Mouse (Mus musculus): ENCODE data around the gene Nras. TPM values are rescaled to one million over a fixed set of nuclear protein-coding genes. Genes with fewer than 3 reads are reported as not detected.
A peak's percentile ranks its signal among the peaks of the same experiment; 100 is the strongest.

Nras gene
- polyA plus RNA-seq, 2 experiments, result 67.8 to 99.2 TPM

DNA sequence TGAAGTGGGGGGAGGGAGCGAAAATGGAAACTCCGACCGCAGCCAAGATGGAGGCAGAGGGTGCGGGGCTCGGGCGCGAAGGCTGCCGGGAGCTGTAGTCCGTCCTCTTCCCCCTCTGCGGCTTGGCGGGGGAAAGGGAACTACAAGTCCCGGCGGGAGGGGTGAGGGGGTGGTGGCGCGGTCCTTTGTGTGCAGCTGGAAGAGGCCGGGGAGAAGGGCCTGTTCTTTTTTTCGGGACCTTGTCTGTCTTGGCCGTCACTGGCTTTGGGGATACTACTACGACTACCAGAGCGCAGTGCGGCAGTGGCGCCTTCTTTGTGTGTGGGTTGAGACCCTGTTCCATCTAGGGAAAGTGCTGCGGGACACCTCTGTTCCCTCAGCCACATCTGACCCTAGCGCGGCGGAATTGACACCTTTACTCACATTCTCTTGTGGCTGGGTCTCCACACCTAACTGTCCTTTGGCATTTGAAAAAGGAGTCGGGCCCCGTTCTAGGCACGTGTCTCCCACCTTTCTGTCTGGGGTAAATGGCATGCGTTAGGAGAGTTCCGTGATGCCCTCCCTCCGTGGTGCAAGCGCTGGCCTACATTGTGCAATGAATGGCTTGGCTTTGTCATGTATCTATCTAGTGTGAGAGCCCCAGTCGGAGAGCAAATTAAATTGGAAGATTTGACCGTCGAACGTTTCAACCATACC, 37.0 kb upstream of the Nras start:
- WGBS, result under 1% methylated on average over 27 of the region's 37 CpGs
- Histone ChIP-seq H3K4me2 (replicated peaks; ENCODE audit: low read depth, low read length, severe bottlenecking) (peak overlapping the region; percentile 74), H3K4me3 (replicated peaks; ENCODE audit: low read length) (peak overlapping the region; percentile 83), H3K4me1 (ENCODE audit: control insufficient read depth, insufficient read depth, low read length) (peaks cover 9% of the 10 kb centered on the region), H3K9ac (ENCODE audit: low read depth, low read length, severe bottlenecking) (peak overlapping the region; percentile 99), H3K27me3 (ENCODE audit: control insufficient read depth, insufficient read depth, low read length) (no peaks in the 10 kb centered on the region), H3K9me3 (ENCODE audit: control insufficient read depth, low read length) (no peaks in the 10 kb centered on the region), H3K27ac (replicated peaks; ENCODE audit: low read depth, low read length) (peak overlapping the region; percentile 97), H3K36me3 (ENCODE audit: control insufficient read depth, insufficient read depth, low read length) (peaks cover 3% of the 10 kb centered on the region; the same call in 1 of the 2 replicates)
- TF ChIP-seq POLR2A (IDR thresholded peaks at IDR 0.05; ENCODE audit: borderline replicate concordance, extremely low read depth, insufficient read depth, insufficient read length), result no peak
- ATAC-seq (ENCODE audit: low FRiP score, low read depth) (peak; percentile 93), DNase-seq (ENCODE audit: low spot score) (peak; percentile 94)

DNA sequence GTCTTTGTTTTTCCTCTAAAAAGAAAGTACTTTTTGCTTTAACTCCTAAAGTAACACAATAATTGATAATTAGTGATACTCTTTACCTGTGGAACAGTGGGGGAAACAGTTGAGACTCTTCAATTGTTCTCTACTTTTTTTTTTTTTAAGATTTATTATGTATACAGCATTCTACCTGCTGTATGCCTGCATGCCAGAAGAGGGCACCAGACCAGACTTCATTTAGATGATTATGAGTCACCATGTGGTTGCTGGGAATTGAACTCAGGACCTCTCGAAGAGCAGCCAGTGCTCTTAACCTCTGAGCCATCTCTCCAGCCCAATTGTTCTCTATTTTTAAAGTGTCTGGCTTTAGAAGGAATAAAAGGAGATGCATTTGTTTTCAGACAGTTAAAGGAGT, 31.9 kb upstream of the Nras start:
- H3K4me2 ChIP-seq (replicated peaks; ENCODE audit: low read depth, low read length, severe bottlenecking), result no peak overlapping the region
- no peaks in the 10 kb centered on the region for H3K9me3 ChIP-seq (ENCODE audit: control insufficient read depth, low read length)
- H3K36me3 ChIP-seq (ENCODE audit: control insufficient read depth, insufficient read depth, low read length), result peaks cover 37% of the 10 kb centered on the region
- ATAC-seq (ENCODE audit: low FRiP score, low read depth), result no peak
- H3K4me3 ChIP-seq (replicated peaks; ENCODE audit: low read length), result no peak overlapping the region
- H3K9ac ChIP-seq (ENCODE audit: low read depth, low read length, severe bottlenecking), result no peak overlapping the region
- H3K27ac ChIP-seq (replicated peaks; ENCODE audit: low read depth, low read length), result no peak overlapping the region
- no peak for TF ChIP-seq POLR2A (IDR thresholded peaks at IDR 0.05; ENCODE audit: borderline replicate concordance, extremely low read depth, insufficient read depth, insufficient read length)
- H3K27me3 ChIP-seq (ENCODE audit: control insufficient read depth, insufficient read depth, low read length), result no peaks in the 10 kb centered on the region
- no peak for DNase-seq (ENCODE audit: low spot score)
- WGBS, result 98% methylated on average over 1 of the region's 1 CpGs
- peaks cover 9% of the 10 kb centered on the region for H3K4me1 ChIP-seq (ENCODE audit: control insufficient read depth, insufficient read depth, low read length)

DNA sequence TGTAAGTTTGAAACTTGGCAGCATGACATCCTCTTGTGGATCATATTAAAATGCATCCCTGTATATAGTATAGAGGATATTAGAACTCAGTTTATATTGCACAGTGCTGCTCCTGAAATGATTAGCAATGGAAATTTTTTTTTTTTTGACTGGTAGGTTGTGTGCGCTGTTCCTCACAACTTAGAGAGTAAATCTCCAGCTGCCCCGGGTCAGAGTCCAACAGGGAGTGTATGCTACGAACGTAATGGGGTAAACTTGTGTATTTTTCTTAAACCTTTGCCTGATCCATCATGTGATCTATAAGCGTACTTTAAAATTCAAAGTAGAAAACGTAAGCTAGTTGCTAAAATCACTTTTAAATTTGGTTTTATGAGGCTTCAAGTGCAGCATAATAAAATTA, 17.8 kb upstream of the Nras start:
- H3K36me3 ChIP-seq (ENCODE audit: control insufficient read depth, insufficient read depth, low read length), result peaks cover 74% of the 10 kb centered on the region
- TF ChIP-seq POLR2A (IDR thresholded peaks at IDR 0.05; ENCODE audit: borderline replicate concordance, extremely low read depth, insufficient read depth, insufficient read length), result no peak

DNA sequence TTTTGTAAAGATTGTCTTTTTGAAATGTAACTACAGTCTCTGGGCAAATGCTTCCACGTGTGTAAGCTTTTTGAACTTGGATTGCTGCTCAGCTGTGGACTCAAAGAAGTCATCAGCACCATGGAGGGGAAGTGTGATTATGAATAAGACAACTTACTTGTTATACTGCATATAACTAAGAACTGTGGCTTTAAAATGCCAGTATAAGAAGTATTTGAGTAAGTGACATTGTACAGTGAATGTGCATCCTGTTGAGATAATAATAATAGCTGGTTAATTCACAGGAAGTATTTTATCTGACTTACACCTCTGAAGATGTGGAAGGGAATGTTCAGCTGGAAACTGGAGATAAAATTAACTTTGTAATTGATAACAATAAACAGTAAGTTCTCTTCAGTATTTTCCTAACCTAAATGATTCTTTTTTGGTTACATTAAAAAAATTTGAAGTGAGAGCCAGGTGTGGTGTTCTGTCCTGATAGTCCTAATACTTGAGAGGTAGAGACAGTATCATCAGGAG, 17.2 kb upstream of the Nras start:
- Histone ChIP-seq H3K4me2 (replicated peaks; ENCODE audit: low read depth, low read length, severe bottlenecking) (no peak overlapping the region), H3K4me3 (replicated peaks; ENCODE audit: low read length) (no peak overlapping the region), H3K36me3 (ENCODE audit: control insufficient read depth, insufficient read depth, low read length) (peaks cover 79% of the 10 kb centered on the region), H3K9me3 (ENCODE audit: control insufficient read depth, low read length) (no peaks in the 10 kb centered on the region), H3K9ac (ENCODE audit: low read depth, low read length, severe bottlenecking) (no peak overlapping the region), H3K27me3 (ENCODE audit: control insufficient read depth, insufficient read depth, low read length) (no peaks in the 10 kb centered on the region), H3K27ac (replicated peaks; ENCODE audit: low read depth, low read length) (no peak overlapping the region), H3K4me1 (ENCODE audit: control insufficient read depth, insufficient read depth, low read length) (no peaks in the 10 kb centered on the region)
- TF ChIP-seq POLR2A (IDR thresholded peaks at IDR 0.05; ENCODE audit: borderline replicate concordance, extremely low read depth, insufficient read depth, insufficient read length), result no peak
- 83% methylated on average over 1 of the region's 1 CpGs for WGBS
- ATAC-seq (ENCODE audit: low FRiP score, low read depth) (no peak), DNase-seq (ENCODE audit: low spot score) (no peak)

More for the DNA sequence above, 17.8 kb upstream of the Nras start:
- Histone ChIP-seq H3K4me2 (replicated peaks; ENCODE audit: low read depth, low read length, severe bottlenecking) (no peak overlapping the region), H3K4me3 (replicated peaks; ENCODE audit: low read length) (no peak overlapping the region), H3K4me1 (ENCODE audit: control insufficient read depth, insufficient read depth, low read length) (no peaks in the 10 kb centered on the region), H3K27ac (replicated peaks; ENCODE audit: low read depth, low read length) (no peak overlapping the region), H3K27me3 (ENCODE audit: control insufficient read depth, insufficient read depth, low read length) (no peaks in the 10 kb centered on the region), H3K9ac (ENCODE audit: low read depth, low read length, severe bottlenecking) (no peak overlapping the region), H3K9me3 (ENCODE audit: control insufficient read depth, low read length) (no peaks in the 10 kb centered on the region)
- no peak for DNase-seq (ENCODE audit: low spot score)
- WGBS, result 95% methylated on average over 6 of the region's 6 CpGs
- no peak for ATAC-seq (ENCODE audit: low FRiP score, low read depth)

DNA sequence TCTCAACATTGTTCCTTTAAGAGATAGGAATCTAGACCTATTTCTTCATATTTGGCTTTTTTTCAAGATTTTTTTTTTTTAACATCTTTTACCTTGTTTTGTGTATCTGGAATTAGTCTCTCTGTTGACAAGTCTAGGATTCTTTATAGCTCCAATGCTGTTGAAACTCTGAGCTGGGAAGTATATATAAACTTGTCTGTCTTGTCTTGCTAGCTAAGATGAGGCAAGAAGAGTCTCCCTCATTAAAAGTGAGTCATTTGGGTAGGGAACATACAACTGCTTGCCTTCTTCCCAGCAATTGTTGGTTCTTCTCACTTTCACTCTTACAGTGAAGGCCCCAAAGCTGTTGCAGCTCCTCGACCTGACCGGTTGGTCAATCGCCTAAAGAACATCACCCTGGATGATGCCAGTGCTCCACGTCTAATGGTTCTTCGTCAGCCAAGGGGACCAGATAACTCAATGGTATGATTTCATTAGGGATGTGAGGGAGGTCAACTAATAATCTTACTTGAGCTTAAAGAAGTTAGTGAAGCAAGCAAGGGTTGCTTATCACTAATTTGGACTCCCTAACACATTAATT, 2.0 kb upstream of the Nras start:
- Histone ChIP-seq H3K27me3 (ENCODE audit: control insufficient read depth, insufficient read depth, low read length) (no peaks in the 10 kb centered on the region), H3K9ac (ENCODE audit: low read depth, low read length, severe bottlenecking) (no peak overlapping the region), H3K4me3 (replicated peaks; ENCODE audit: low read length) (no peak overlapping the region), H3K9me3 (ENCODE audit: control insufficient read depth, low read length) (no peaks in the 10 kb centered on the region), H3K36me3 (ENCODE audit: control insufficient read depth, insufficient read depth, low read length) (peaks cover 67% of the 10 kb centered on the region), H3K27ac (replicated peaks; ENCODE audit: low read depth, low read length) (no peak overlapping the region), H3K4me2 (replicated peaks; ENCODE audit: low read depth, low read length, severe bottlenecking) (no peak overlapping the region), H3K4me1 (ENCODE audit: control insufficient read depth, insufficient read depth, low read length) (peaks cover 3% of the 10 kb centered on the region; the same call in 1 of the 2 replicates)
- DNase-seq (ENCODE audit: low spot score) (no peak), ATAC-seq (ENCODE audit: low FRiP score, low read depth) (no peak)
- WGBS, result 88% methylated on average over 5 of the region's 5 CpGs
- TF ChIP-seq POLR2A (IDR thresholded peaks at IDR 0.05; ENCODE audit: borderline replicate concordance, extremely low read depth, insufficient read depth, insufficient read length), result no peak
